Mouse (Mus musculus): ENCODE measurements around the gene Nrm. TPM values are rescaled to one million over a fixed set of nuclear protein-coding genes. Genes with fewer than 3 reads are reported as not detected.

The Nrm gene
- total RNA-seq, 1 experiment = 24.7 TPM

DNA sequence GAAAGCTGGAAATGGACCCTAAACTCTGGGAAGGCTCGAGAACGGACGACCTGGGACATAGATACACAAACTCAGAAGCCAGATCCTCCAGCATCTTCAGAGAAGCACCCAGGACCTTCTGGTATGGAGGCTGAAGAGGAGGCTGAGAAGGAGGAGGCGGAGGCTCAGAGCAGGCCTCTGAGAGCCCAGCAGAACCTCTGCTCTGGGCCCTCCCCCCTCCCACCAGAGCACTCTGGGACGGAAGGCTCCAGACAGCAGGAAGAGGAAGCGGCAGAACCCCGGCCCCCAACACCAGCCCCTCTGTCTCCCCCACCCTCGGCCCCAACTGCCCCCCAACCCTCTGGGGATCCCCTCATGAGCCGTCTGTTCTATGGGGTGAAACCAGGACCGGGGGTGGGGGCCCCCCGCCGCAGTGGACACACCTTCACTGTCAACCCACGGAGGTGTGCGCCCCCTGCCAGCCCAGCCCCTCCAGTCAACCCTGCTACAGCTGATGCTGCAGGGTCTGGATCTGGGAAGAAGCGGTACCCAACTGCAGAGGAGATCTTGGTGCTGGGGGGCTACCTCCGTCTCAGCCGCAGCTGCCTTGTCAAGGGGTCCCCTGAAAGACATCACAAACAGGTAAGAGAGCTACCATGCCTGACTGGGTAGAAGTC is 7.2 kb downstream of the Nrm start:
- Histone ChIP-seq H3K4me3 (ENCODE audit: insufficient read depth in 1 of 2, low read depth in 1 of 2, low read length in 2 of 2, poor library complexity in 1 of 2, severe bottlenecking in 1 of 2) (peak overlapping the region; percentile 56 to 78), H3K36me3 (ENCODE audit: control insufficient read depth, insufficient read depth, low read length, poor library complexity, severe bottlenecking) (peaks cover 5% of the 10 kb centered on the region; the same call in 1 of the 2 replicates), H3K9ac (ENCODE audit: insufficient read depth, low read depth, low read length, poor library complexity, severe bottlenecking) (peak overlapping the region; percentile 81; the same call in 1 of the 2 replicates), H3K27ac (ENCODE audit: insufficient read depth, low read depth, low read length, poor library complexity, severe bottlenecking) (peak overlapping the region; percentile 82), H3K9me3 (ENCODE audit: control insufficient read depth, insufficient read depth, low read depth, low read length) (no peaks in the 10 kb centered on the region), H3K4me1 (ENCODE audit: control insufficient read depth in 2 of 2, insufficient read depth in 2 of 2, low read length in 2 of 2, poor library complexity in 1 of 2) (peaks cover 6 to 14% of the 10 kb centered on the region in 2 experiments; a peak in 2 of 4 replicates)
- TF ChIP-seq ZNF384 (IDR thresholded peaks at IDR 0.05; ENCODE audit: low read depth, low read length) = no peak
- no peak for TF ChIP-seq MAFK (IDR thresholded peaks at IDR 0.05; ENCODE audit: insufficient read depth, low read depth, low read length)
- no peak for TF ChIP-seq HCFC1 (IDR thresholded peaks at IDR 0.05; ENCODE audit: borderline replicate concordance, insufficient read depth, low read length)
- no peak for TF ChIP-seq CHD2 (IDR thresholded peaks at IDR 0.05; ENCODE audit: low read depth, low read length)
- in situ Hi-C loops (cut with MboI; ENCODE audit: low sequenced_read_pairs in 2 of 2, unreplicated experiment in 2 of 2) = no loop called here
- DNase-seq (ENCODE audit: low read depth, low spot score) = no peak

DNA sequence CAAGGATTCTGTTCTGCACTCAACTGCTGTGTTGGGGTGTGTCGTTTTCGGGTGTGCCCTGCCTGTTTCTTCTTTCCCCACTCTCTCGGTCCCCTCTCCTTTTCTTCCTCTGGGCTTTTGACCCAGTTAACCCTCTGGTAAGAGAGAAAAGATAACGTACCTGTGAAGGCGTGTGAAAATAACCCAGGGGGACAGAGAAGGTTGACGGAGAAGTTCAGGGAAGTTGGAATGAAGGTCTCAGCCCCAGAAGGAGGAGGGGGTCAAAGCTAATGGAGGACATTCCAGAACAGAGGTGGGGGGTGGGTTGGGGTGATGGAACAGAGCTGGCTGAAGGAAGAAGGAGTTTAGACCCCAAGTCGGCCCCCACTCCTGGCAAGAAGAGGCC is 7.8 kb downstream of the Nrm start:
- Histone ChIP-seq H3K9me3 (ENCODE audit: control insufficient read depth, insufficient read depth, low read depth, low read length) (no peaks in the 10 kb centered on the region), H3K4me1 (ENCODE audit: control insufficient read depth in 2 of 2, insufficient read depth in 2 of 2, low read length in 2 of 2, poor library complexity in 1 of 2) (peaks cover 6 to 11% of the 10 kb centered on the region in 2 experiments; a peak in 2 of 4 replicates), H3K27ac (ENCODE audit: insufficient read depth, low read depth, low read length, poor library complexity, severe bottlenecking) (peak overlapping the region; percentile 82; the same call in 1 of the 2 replicates), H3K36me3 (ENCODE audit: control insufficient read depth, insufficient read depth, low read length, poor library complexity, severe bottlenecking) (peaks cover 3% of the 10 kb centered on the region; the same call in 1 of the 2 replicates), H3K4me3 (ENCODE audit: insufficient read depth in 1 of 2, low read depth in 1 of 2, low read length in 2 of 2, poor library complexity in 1 of 2, severe bottlenecking in 1 of 2) (peak overlapping the region; percentile 56 to 78), H3K9ac (ENCODE audit: insufficient read depth, low read depth, low read length, poor library complexity, severe bottlenecking) (peak overlapping the region; percentile 81; the same call in 1 of the 2 replicates)
- in situ Hi-C loops (cut with MboI; ENCODE audit: low sequenced_read_pairs in 2 of 2, unreplicated experiment in 2 of 2) = no loop called here
- no peak for TF ChIP-seq MAFK (IDR thresholded peaks at IDR 0.05; ENCODE audit: insufficient read depth, low read depth, low read length)
- no peak for DNase-seq (ENCODE audit: low read depth, low spot score)

DNA sequence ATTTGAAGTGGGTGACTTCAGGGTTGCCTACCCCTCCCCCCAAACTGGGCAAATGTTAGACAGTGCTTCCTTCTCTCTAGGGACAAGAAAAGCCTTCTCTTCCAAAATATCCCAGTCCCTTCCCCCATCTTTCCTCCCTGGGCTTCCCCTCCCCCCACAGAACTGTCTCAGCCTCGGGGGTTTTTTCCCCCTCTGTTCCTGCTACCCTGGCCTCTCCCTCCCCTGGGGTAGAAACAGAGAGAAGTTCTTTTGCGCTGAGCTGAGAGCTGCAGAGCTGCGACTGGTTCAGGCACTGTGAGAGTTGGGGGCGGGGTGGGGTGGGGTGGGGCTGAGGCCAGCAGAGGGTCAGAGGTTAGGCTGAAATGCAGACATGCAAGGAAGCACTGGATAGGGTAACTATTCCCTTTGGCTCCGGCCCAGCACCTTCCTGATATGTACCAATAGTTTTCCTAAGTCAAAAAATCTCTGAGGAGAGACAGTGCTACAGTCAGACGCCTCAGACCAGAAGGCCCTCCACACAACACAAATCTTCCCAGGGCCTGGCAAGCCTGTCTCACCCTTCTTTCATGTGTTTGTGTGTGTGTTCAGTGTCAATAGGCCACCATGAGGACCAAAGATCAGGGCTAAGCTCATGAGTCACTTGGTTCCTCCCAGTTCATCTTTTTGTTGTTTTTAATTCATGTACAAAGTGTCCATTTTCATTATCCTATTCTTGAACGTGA is 8.4 kb downstream of the Nrm start:
- peak overlapping the region; percentile 56 to 78 for H3K4me3 ChIP-seq (ENCODE audit: insufficient read depth in 1 of 2, low read depth in 1 of 2, low read length in 2 of 2, poor library complexity in 1 of 2, severe bottlenecking in 1 of 2)
- peak overlapping the region; percentile 82; the same call in 1 of the 2 replicates for H3K27ac ChIP-seq (ENCODE audit: insufficient read depth, low read depth, low read length, poor library complexity, severe bottlenecking)
- peaks cover 6% of the 10 kb centered on the region in 2 experiments; a peak in 2 of 4 replicates for H3K4me1 ChIP-seq (ENCODE audit: control insufficient read depth in 2 of 2, insufficient read depth in 2 of 2, low read length in 2 of 2, poor library complexity in 1 of 2)
- peaks cover 3% of the 10 kb centered on the region; the same call in 1 of the 2 replicates for H3K36me3 ChIP-seq (ENCODE audit: control insufficient read depth, insufficient read depth, low read length, poor library complexity, severe bottlenecking)
- TF ChIP-seq HCFC1 (IDR thresholded peaks at IDR 0.05; ENCODE audit: borderline replicate concordance, insufficient read depth, low read length) (no peak), CHD2 (IDR thresholded peaks at IDR 0.05; ENCODE audit: low read depth, low read length) (no peak), MAFK (IDR thresholded peaks at IDR 0.05; ENCODE audit: insufficient read depth, low read depth, low read length) (no peak), ZNF384 (IDR thresholded peaks at IDR 0.05; ENCODE audit: low read depth, low read length) (no peak), ZC3H11A (IDR thresholded peaks at IDR 0.05; ENCODE audit: borderline replicate concordance, low read depth, low read length) (no peak)
- in situ Hi-C loops (cut with MboI; ENCODE audit: low sequenced_read_pairs in 2 of 2, unreplicated experiment in 2 of 2) = loop anchor here in 1 of 2 experiments (5.0 kb wide), 1 partner anchor 42 kb away; no protein-coding TSS in a partner anchor
- H3K9ac ChIP-seq (ENCODE audit: insufficient read depth, low read depth, low read length, poor library complexity, severe bottlenecking) = peak overlapping the region; percentile 81; the same call in 1 of the 2 replicates
- peak; percentile 84 for DNase-seq (ENCODE audit: low read depth, low spot score)
- no peaks in the 10 kb centered on the region for H3K9me3 ChIP-seq (ENCODE audit: control insufficient read depth, insufficient read depth, low read depth, low read length)

DNA sequence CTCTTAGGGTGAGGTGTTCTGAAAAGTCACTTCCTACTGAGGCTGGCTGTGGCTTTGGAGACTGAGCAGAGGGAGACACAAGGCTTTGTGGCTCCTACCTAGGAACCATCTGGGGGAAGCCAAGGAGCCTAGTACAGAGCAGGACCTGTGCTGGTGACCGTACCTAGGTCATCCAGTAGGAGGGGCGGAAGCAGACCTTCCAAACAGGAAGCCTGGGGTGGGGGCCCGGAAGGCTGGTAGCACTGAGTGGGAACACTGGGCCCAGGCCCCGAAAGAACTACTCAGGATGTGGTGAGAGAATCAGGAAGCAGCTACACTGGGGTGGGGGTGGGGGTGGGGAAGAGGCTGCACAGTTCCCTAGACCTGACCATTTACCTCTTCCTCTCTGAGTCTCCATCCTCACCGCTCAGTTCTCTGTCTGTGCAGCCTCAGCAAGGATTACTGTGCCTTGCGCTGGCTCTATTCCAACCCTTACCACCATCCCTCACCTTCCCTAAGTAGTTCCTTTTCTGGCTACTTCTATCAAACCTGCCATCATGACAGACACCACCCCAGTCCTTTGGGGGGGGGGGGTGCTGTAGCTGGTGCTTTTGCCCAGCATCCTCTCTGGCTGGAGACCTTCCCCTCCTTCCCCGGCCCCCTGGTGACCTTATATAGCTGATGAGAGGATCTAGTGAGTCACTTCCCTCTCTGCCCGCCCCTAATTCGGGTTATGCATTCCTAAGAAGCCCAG is 9.2 kb downstream of the Nrm start:
- no peaks in the 10 kb centered on the region for H3K9me3 ChIP-seq (ENCODE audit: control insufficient read depth, insufficient read depth, low read depth, low read length)
- H3K36me3 ChIP-seq (ENCODE audit: control insufficient read depth, insufficient read depth, low read length, poor library complexity, severe bottlenecking) = peaks cover 5% of the 10 kb centered on the region; the same call in 1 of the 2 replicates
- H3K27ac ChIP-seq (ENCODE audit: insufficient read depth, low read depth, low read length, poor library complexity, severe bottlenecking) = peak overlapping the region; percentile 60
- in situ Hi-C loops (cut with MboI; ENCODE audit: low sequenced_read_pairs in 2 of 2, unreplicated experiment in 2 of 2) = loop anchor here in 1 of 2 experiments (5.0 kb wide), 1 partner anchor 43 kb away; no protein-coding TSS in a partner anchor
- H3K4me3 ChIP-seq (ENCODE audit: insufficient read depth in 1 of 2, low read depth in 1 of 2, low read length in 2 of 2, poor library complexity in 1 of 2, severe bottlenecking in 1 of 2) = peak overlapping the region in 1 of 2 experiments; percentile 78; a peak in 2 of 4 replicates
- peak overlapping the region; percentile 51; the same call in 1 of the 2 replicates for H3K9ac ChIP-seq (ENCODE audit: insufficient read depth, low read depth, low read length, poor library complexity, severe bottlenecking)
- no peak for DNase-seq (ENCODE audit: low read depth, low spot score)
- no peak for TF ChIP-seq CHD2 (IDR thresholded peaks at IDR 0.05; ENCODE audit: low read depth, low read length)
- no peak for TF ChIP-seq ZC3H11A (IDR thresholded peaks at IDR 0.05; ENCODE audit: borderline replicate concordance, low read depth, low read length)
- no peak for TF ChIP-seq ZNF384 (IDR thresholded peaks at IDR 0.05; ENCODE audit: low read depth, low read length)
- no peak for TF ChIP-seq MAFK (IDR thresholded peaks at IDR 0.05; ENCODE audit: insufficient read depth, low read depth, low read length)
- 0 out of 2 replicates have a peak, but pooled peaks have one; percentile 21 for TF ChIP-seq HCFC1 (IDR thresholded peaks at IDR 0.05; ENCODE audit: borderline replicate concordance, insufficient read depth, low read length)
- H3K4me1 ChIP-seq (ENCODE audit: control insufficient read depth in 2 of 2, insufficient read depth in 2 of 2, low read length in 2 of 2, poor library complexity in 1 of 2) = peaks cover 2 to 4% of the 10 kb centered on the region in 2 experiments; a peak in 2 of 4 replicates
